Mouse (Mus musculus) thymus, postnatal 14 days (tissue): ENCODE data around the gene Ppp1r32.

Source experiments
- DNase-seq: peaks from one replicate; pipeline ENCODE4 v3.0.0; 2021

Ppp1r32 gene

GRCm38 (mm10) chr19:10456752-10457483 is 25.8 kb downstream of the Ppp1r32 start, which contains the start of gene Lrrc10b:
TSS of gene Lrrc10b (minus strand) at chr19:10457473.
- DNase-seq: peak; percentile 68

GRCm38 (mm10) chr19:10455437-10455806 is 27.3 kb downstream of the Ppp1r32 start:
- DNase-seq: no peak

GRCm38 (mm10) chr19:10454718-10455436 is 27.9 kb downstream of the Ppp1r32 start:
- DNase-seq: no peak

- DNase-seq: peak; percentile 64
Observed at GRCm38 (mm10) chr19:10449708-10450107, 33.0 kb downstream of the Ppp1r32 start.

- DNase-seq: no peak
Observed at GRCm38 (mm10) chr19:10449190-10449589, 33.5 kb downstream of the Ppp1r32 start.

GRCm38 (mm10) chr19:10448275-10448674 is 34.5 kb downstream of the Ppp1r32 start:
- no peak for DNase-seq

GRCm38 (mm10) chr19:10444685-10445369 is 37.9 kb downstream of the Ppp1r32 start:
- DNase-seq: no peak

- no peak for DNase-seq
Observed at GRCm38 (mm10) chr19:10437521-10437920, 45.2 kb downstream of the Ppp1r32 start.

GRCm38 (mm10) chr19:10436726-10437125 is 46.0 kb downstream of the Ppp1r32 start:
- DNase-seq: no peak

GRCm38 (mm10) chr19:10435908-10436307 is 46.8 kb downstream of the Ppp1r32 start:
- peak; percentile 54 for DNase-seq

GRCm38 (mm10) chr19:10434927-10435326 is 47.8 kb downstream of the Ppp1r32 start:
- no peak for DNase-seq

GRCm38 (mm10) chr19:10433879-10434540 is 48.7 kb downstream of the Ppp1r32 start:
- DNase-seq: no peak

- DNase-seq: no peak
Observed at GRCm38 (mm10) chr19:10433225-10433624, 49.5 kb downstream of the Ppp1r32 start.

GRCm38 (mm10) chr19:10431841-10432240 is 50.9 kb downstream of the Ppp1r32 start:
- no peak for DNase-seq

GRCm38 (mm10) chr19:10431410-10431809 is 51.3 kb downstream of the Ppp1r32 start:
- DNase-seq: no peak

GRCm38 (mm10) chr19:10429371-10429770 is 53.4 kb downstream of the Ppp1r32 start:
- DNase-seq: no peak

- DNase-seq: no peak
Observed at GRCm38 (mm10) chr19:10427431-10427830, 55.3 kb downstream of the Ppp1r32 start.

- DNase-seq: no peak
Observed at GRCm38 (mm10) chr19:10426793-10427192, 55.9 kb downstream of the Ppp1r32 start.

- DNase-seq: no peak
Observed at GRCm38 (mm10) chr19:10426312-10426711, 56.4 kb downstream of the Ppp1r32 start.

- DNase-seq: no peak
Observed at GRCm38 (mm10) chr19:10425484-10426270, 57.1 kb downstream of the Ppp1r32 start.

GRCm38 (mm10) chr19:10424751-10425150 is 58.0 kb downstream of the Ppp1r32 start:
- DNase-seq: no peak
